Mouse (Mus musculus) midbrain, embryonic 16.5 days (tissue): ENCODE data around the gene Vps37c. TPM values are rescaled to one million over a fixed set of nuclear protein-coding genes. Genes with fewer than 3 reads are reported as not detected.

Experiments
- ATAC-seq: fragments of 200-750 bp; cut with Nextera tagmentation; 2 replicates; pipeline ENCODE4 v1.8.0; 2017; ENCODE audit warnings: moderate TSS enrichment
- H3K27ac ChIP-seq: fragments of 300-500 bp; sonication (generic); 2 replicates; pipeline ENCODE4 v1.5.1; 2014; ENCODE audit warnings: mild to moderate bottlenecking, low read length, mixed read lengths
- H3K27me3 ChIP-seq: fragments of 300-500 bp; sonication (generic); 2 replicates; pipeline ENCODE4 v1.6.1; 2014; ENCODE audit warnings: low read depth, low read length, mixed read lengths; ENCODE audit not compliant: control insufficient read depth, insufficient read depth
- H3K36me3 ChIP-seq: fragments of 300-500 bp; sonication (generic); 2 replicates; pipeline ENCODE4 v1.6.1; 2014; ENCODE audit warnings: mild to moderate bottlenecking, low read length, moderate library complexity, mixed read lengths; ENCODE audit not compliant: control insufficient read depth, insufficient read depth
- H3K4me1 ChIP-seq: fragments of 300-500 bp; sonication (generic); 2 replicates; pipeline ENCODE4 v1.6.1; 2014; ENCODE audit warnings: mild to moderate bottlenecking, low read length, mixed read lengths; ENCODE audit not compliant: control insufficient read depth, insufficient read depth
- H3K4me2 ChIP-seq: fragments of 300-500 bp; sonication (generic); 2 replicates; pipeline ENCODE4 v1.6.1; 2014; ENCODE audit warnings: mild to moderate bottlenecking, low read length, mixed read lengths
- H3K4me3 ChIP-seq: fragments of 300-500 bp; sonication (generic); 2 replicates; pipeline ENCODE4 v1.5.1; 2014; ENCODE audit warnings: low read depth, mild to moderate bottlenecking, low read length, moderate library complexity, mixed read lengths
- H3K9ac ChIP-seq: fragments of 300-500 bp; sonication (generic); 2 replicates; pipeline ENCODE4 v1.6.1; 2014; ENCODE audit warnings: low read depth, low read length, mixed read lengths
- H3K9me3 ChIP-seq: fragments of 300-500 bp; sonication (generic); replicated peaks from 2 replicates; pipeline ENCODE4 v1.6.1; 2014; ENCODE audit warnings: mild to moderate bottlenecking, low read length, mixed read lengths; ENCODE audit not compliant: control insufficient read depth, poor library complexity, severe bottlenecking
- whole genome bisulfite sequencing: fragments of 180-500 bp; shearing (Covaris S2); extraction: QIAGEN DNeasy Blood & Tissue Kit; methylation state at CpG from one replicate; pipeline ENCODE4 v1.1.7; 2014; 5-methylcytosine and 5-hydroxymethylcytosine counted together
- polyA plus RNA-seq: library from polyadenylated mRNA; unstranded; fragments of >200 nt; fragmentation: Nextera tagmentation; extraction: Ambion mirVana; gene quantifications from 2 replicates; pipeline ENCODE4 v1.2.1, GENCODE M21; 2015

The Vps37c gene
- polyA plus RNA-seq, 1 experiment from 2014 or later = 28.6 TPM

- peaks cover 3% of the 10 kb centered on the region; the same call in 1 of the 2 replicates for H3K4me1 ChIP-seq
Observed at GRCm38 (mm10) chr19:10714682-10715475, 26.3 kb downstream of the Vps37c start.

GRCm38 (mm10) chr19:10715476-10715875 is 26.9 kb downstream of the Vps37c start:
- Histone ChIP-seq H3K4me1 (peaks cover 4% of the 10 kb centered on the region; the same call in 1 of the 2 replicates), H3K27me3 (no peaks in the 10 kb centered on the region), H3K9ac (no peak overlapping the region), H3K36me3 (peaks cover 22% of the 10 kb centered on the region), H3K4me3 (no peak overlapping the region), H3K9me3 (no peaks in the 10 kb centered on the region), H3K27ac (peak overlapping the region; percentile 68; the same call in 1 of the 2 replicates), H3K4me2 (no peak overlapping the region)
- 88% methylated on average over 6 of the region's 6 CpGs for WGBS
- ATAC-seq = no peak

More at GRCm38 (mm10) chr19:10714682-10715475, 26.3 kb downstream of the Vps37c start:
- Histone ChIP-seq H3K4me2 (no peak overlapping the region), H3K27me3 (no peaks in the 10 kb centered on the region), H3K27ac (peak overlapping the region; percentile 68), H3K9ac (no peak overlapping the region), H3K36me3 (peaks cover 22% of the 10 kb centered on the region), H3K4me3 (no peak overlapping the region), H3K9me3 (no peaks in the 10 kb centered on the region)
- peak; percentile 52; the same call in 1 of the 2 replicates for ATAC-seq
- 34% methylated on average over 4 of the region's 4 CpGs for whole genome bisulfite sequencing

GRCm38 (mm10) chr19:10718251-10718775 is 29.8 kb downstream of the Vps37c start:
- peaks cover 12% of the 10 kb centered on the region for H3K4me1 ChIP-seq
- no peak overlapping the region for H3K27ac ChIP-seq
- no peaks in the 10 kb centered on the region for H3K9me3 ChIP-seq
- H3K36me3 ChIP-seq = peaks cover 6% of the 10 kb centered on the region
- H3K9ac ChIP-seq = no peak overlapping the region
- WGBS = 81% methylated on average over 7 of the region's 7 CpGs
- no peak for ATAC-seq
- H3K27me3 ChIP-seq = no peaks in the 10 kb centered on the region
- H3K4me2 ChIP-seq = no peak overlapping the region
- H3K4me3 ChIP-seq = no peak overlapping the region

- H3K4me2 ChIP-seq = no peak overlapping the region
- no peaks in the 10 kb centered on the region for H3K27me3 ChIP-seq
- no peak overlapping the region for H3K4me3 ChIP-seq
- H3K27ac ChIP-seq = peak overlapping the region; percentile 60
- 0 out of 2 replicates have a peak, but pooled peaks have one; percentile 9 for ATAC-seq
- WGBS = 25% methylated on average over 2 of the region's 2 CpGs
- H3K9me3 ChIP-seq = no peaks in the 10 kb centered on the region
- peaks cover 23% of the 10 kb centered on the region for H3K4me1 ChIP-seq
- no peaks in the 10 kb centered on the region for H3K36me3 ChIP-seq
- H3K9ac ChIP-seq = no peak overlapping the region
Observed at GRCm38 (mm10) chr19:10719751-10720150, 31.2 kb downstream of the Vps37c start.

- Histone ChIP-seq H3K27me3 (no peaks in the 10 kb centered on the region), H3K9me3 (no peaks in the 10 kb centered on the region), H3K4me1 (peaks cover 23% of the 10 kb centered on the region), H3K36me3 (no peaks in the 10 kb centered on the region), H3K4me3 (no peak overlapping the region), H3K27ac (peak overlapping the region; percentile 60), H3K4me2 (no peak overlapping the region), H3K9ac (no peak overlapping the region)
- 20% methylated on average over 3 of the region's 3 CpGs for WGBS
- ATAC-seq = no peak
Observed at GRCm38 (mm10) chr19:10720524-10720923, 32.0 kb downstream of the Vps37c start.

GRCm38 (mm10) chr19:10721064-10721463 is 32.5 kb downstream of the Vps37c start:
- no peak overlapping the region for H3K4me3 ChIP-seq
- no peaks in the 10 kb centered on the region for H3K36me3 ChIP-seq
- no peak overlapping the region for H3K9ac ChIP-seq
- H3K9me3 ChIP-seq = no peaks in the 10 kb centered on the region
- no peak overlapping the region for H3K4me2 ChIP-seq
- peak overlapping the region; percentile 18; the same call in 1 of the 2 replicates for H3K27ac ChIP-seq
- no peak for ATAC-seq
- WGBS = 70% methylated on average over 5 of the region's 5 CpGs
- H3K27me3 ChIP-seq = no peaks in the 10 kb centered on the region
- peaks cover 23% of the 10 kb centered on the region for H3K4me1 ChIP-seq

GRCm38 (mm10) chr19:10723084-10723483 is 34.5 kb downstream of the Vps37c start:
- 8% methylated on average over 13 of the region's 13 CpGs for WGBS
- peak overlapping the region; percentile 78 for H3K27ac ChIP-seq
- peak overlapping the region; percentile 13; the same call in 1 of the 2 replicates for H3K4me2 ChIP-seq
- no peaks in the 10 kb centered on the region for H3K9me3 ChIP-seq
- H3K9ac ChIP-seq = peak overlapping the region; percentile 51
- no peaks in the 10 kb centered on the region for H3K36me3 ChIP-seq
- no peaks in the 10 kb centered on the region for H3K27me3 ChIP-seq
- 0 out of 2 replicates have a peak, but pooled peaks have one; percentile 4 for ATAC-seq
- H3K4me3 ChIP-seq = no peak overlapping the region
- H3K4me1 ChIP-seq = peaks cover 23% of the 10 kb centered on the region

GRCm38 (mm10) chr19:10723649-10724048 is 35.1 kb downstream of the Vps37c start:
- H3K4me2 ChIP-seq = peak overlapping the region; percentile 13; the same call in 1 of the 2 replicates
- no peak overlapping the region for H3K9ac ChIP-seq
- peak; percentile 68 for ATAC-seq

More at GRCm38 (mm10) chr19:10723649-10724048, 35.1 kb downstream of the Vps37c start:
- 14% methylated on average over 5 of the region's 5 CpGs for WGBS
- Histone ChIP-seq H3K27ac (peak overlapping the region; percentile 78), H3K9me3 (no peaks in the 10 kb centered on the region), H3K36me3 (no peaks in the 10 kb centered on the region), H3K4me3 (no peak overlapping the region), H3K27me3 (no peaks in the 10 kb centered on the region), H3K4me1 (peaks cover 23% of the 10 kb centered on the region)
